14 mouse cellular contexts compared by ENCODE assay signal in the genomic region with DNA sequence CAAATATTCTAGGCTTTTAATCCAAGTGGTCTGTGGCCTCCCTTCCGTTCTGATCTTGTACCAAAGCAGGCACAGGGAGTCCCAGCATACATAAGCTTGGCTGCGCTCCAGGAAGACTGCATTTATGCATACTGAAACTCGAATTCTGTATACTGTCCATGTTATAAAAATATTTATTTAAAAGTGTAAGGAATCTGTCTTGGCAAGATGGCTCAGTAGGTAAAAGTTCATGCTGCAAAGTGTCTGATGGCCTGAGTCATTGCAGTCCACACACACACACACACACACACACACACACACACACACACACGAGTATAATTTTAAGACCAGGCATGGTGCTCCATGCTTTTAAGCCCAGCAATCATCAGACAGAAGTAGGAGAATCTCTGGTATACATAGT. TPM values are rescaled to one million over a fixed set of nuclear protein-coding genes. Genes with fewer than 3 reads are reported as not detected.
DNase-seq lines count a peak whose midpoint lies in the region; ATAC-seq lines count a peak whose summit lies in the region.
"Had no signal": no experiment of that assay in that cellular context is flagged by ENCODE, and none has a peak within 500 bp of the region (broad histone marks: within the 10 kb centered on the region; RNA-seq: fewer than 3 reads in every experiment).

No protein-coding gene starts in this region.

- H3K36me3 ChIP-seq in lung, embryonic 15.5 days, result peaks cover 17% of the 10 kb centered on the region
- H3K36me3 ChIP-seq in heart, embryonic 16.5 days (ENCODE audit: control insufficient read depth, insufficient read depth), result peaks cover 26% of the 10 kb centered on the region

- 44% methylated on average over 4 of the region's 4 CpGs for WGBS in lung, embryonic 15.5 days
- WGBS in heart, embryonic 16.5 days, result 60% methylated on average over 4 of the region's 4 CpGs

- H3K4me3 ChIP-seq in lung, embryonic 15.5 days, result no peak overlapping the region
- no peak overlapping the region for H3K4me3 ChIP-seq in heart, embryonic 16.5 days (ENCODE audit: low read length)
- H3K4me3 ChIP-seq: forebrain, embryonic 10.5 days; left cerebral cortex, adult 2 months; megakaryocyte, embryonic 14.5 days; myocyte had no signal

- no peak overlapping the region for H3K4me2 ChIP-seq in lung, embryonic 15.5 days
- no peak overlapping the region for H3K4me2 ChIP-seq in heart, embryonic 16.5 days (ENCODE audit: low read depth, low read length)

- no peak overlapping the region for H3K9ac ChIP-seq in lung, embryonic 15.5 days
- H3K9ac ChIP-seq in heart, embryonic 16.5 days (ENCODE audit: low read length), result no peak overlapping the region

- intact Hi-C loops in heart, postnatal 25 days (cut with DNase I), result loop anchor here (5.0 kb wide), 1 partner anchor 161 kb away; a partner anchor contains a TSS

- no peaks in the 10 kb centered on the region for H3K4me1 ChIP-seq in lung, embryonic 15.5 days
- 0 out of 2 replicates have a peak, but pooled peaks cover 8% of the 10 kb centered on the region for H3K4me1 ChIP-seq in heart, embryonic 16.5 days (ENCODE audit: control insufficient read depth, insufficient read depth, low read length)
- H3K4me1 ChIP-seq: forebrain, embryonic 10.5 days had no signal

- no peaks in the 10 kb centered on the region for H3K27me3 ChIP-seq in lung, embryonic 15.5 days
- no peaks in the 10 kb centered on the region for H3K27me3 ChIP-seq in heart, embryonic 16.5 days (ENCODE audit: control insufficient read depth, insufficient read depth, low read length)
- H3K27me3 ChIP-seq: megakaryocyte, embryonic 14.5 days had no signal

- no peaks in the 10 kb centered on the region for H3K9me3 ChIP-seq in lung, embryonic 15.5 days
- H3K9me3 ChIP-seq in heart, embryonic 16.5 days (replicated peaks; ENCODE audit: control insufficient read depth, low read length), result no peaks in the 10 kb centered on the region
- H3K9me3 ChIP-seq: forebrain, embryonic 10.5 days; megakaryocyte, embryonic 14.5 days had no signal

- peak; percentile 81 for ATAC-seq in lung, embryonic 15.5 days (ENCODE audit: borderline replicate concordance, extremely low read depth, low FRiP score, low TSS enrichment)
- ATAC-seq in heart, embryonic 16.5 days (replicated peaks; ENCODE audit: extremely low read depth, insufficient read depth, low FRiP score), result no peak

- no peak overlapping the region for H3K27ac ChIP-seq in lung, embryonic 15.5 days
- peak overlapping the region; percentile 27; the same call in 1 of the 2 replicates for H3K27ac ChIP-seq in heart, embryonic 16.5 days (ENCODE audit: low read length)
- H3K27ac ChIP-seq: forebrain, embryonic 10.5 days; left cerebral cortex, adult 2 months had no signal

- DNase-seq in heart, adult 18-20 months, result peak; percentile 4 to 22
- no peak for DNase-seq in heart, postnatal 25 days (ENCODE audit: low spot score)
- no peak for DNase-seq in lung, adult 18-20 months
- peak; percentile 17 for DNase-seq in right cerebral cortex, postnatal 4 days
- DNase-seq in spleen, postnatal 36 days (ENCODE audit: low spot score in 2 of 2), result no peak
- DNase-seq in cerebellum, adult 8-10 months, result no peak
- DNase-seq: B cell, adult 2 months; cerebellum, adult 2 months had no signal

RNA-seq across cellular contexts. Expression of a gene that starts 27.6 kb away (rescaled TPM):
- 10 to 100 TPM; 21.8 to 23.4 TPM for total RNA-seq in heart, adult 18-20 months (2021)
- 10 to 100 TPM; 22.6 to 26.0 TPM for total RNA-seq in heart, postnatal 25 days (2021)
- 31.9 and 33.8 TPM in 2 replicates for polyA plus RNA-seq in lung, embryonic 15.5 days (2015; fragmentation: Nextera tagmentation; extraction: Ambion mirVana)
- polyA plus RNA-seq in heart, embryonic 16.5 days (2015; fragmentation: Nextera tagmentation; extraction: Ambion mirVana), result 20.4 and 21.7 TPM in 2 replicates

Comparison
In these comparisons a context has a peak if more than half of its experiments do, and no peak if none do; other contexts are left out.
1. DNase-seq: peak in heart, adult 18-20 months (2 of 2) and right cerebral cortex, postnatal 4 days (single experiment); none in heart, postnatal 25 days (single experiment), lung, adult 18-20 months (0 of 2), spleen, postnatal 36 days (0 of 2) and cerebellum, adult 8-10 months (single experiment).